Mouse (Mus musculus) hindbrain, embryonic 15.5 days (tissue): Measurements from ENCODE around the gene Olfr1461. TPM values are rescaled to one million over a fixed set of nuclear protein-coding genes. Genes with fewer than 3 reads are reported as not detected.

Experiments
- ATAC-seq: fragments of 200-750 bp; cut with Nextera tagmentation; 2 replicates; pipeline ENCODE4 v1.8.0; 2017; ENCODE audit warnings: low read depth, moderate number of reproducible peaks, moderate TSS enrichment; ENCODE audit not compliant: low FRiP score
- H3K27ac ChIP-seq: fragments of 300-500 bp; sonication (generic); replicated peaks from 2 replicates; pipeline ENCODE4 v1.5.1; 2015; ENCODE audit warnings: mild to moderate bottlenecking, inconsistent platforms
- H3K27me3 ChIP-seq: fragments of 300-500 bp; sonication (generic); 2 replicates; pipeline ENCODE4 v1.6.1; 2015; ENCODE audit warnings: control low read depth, inconsistent platforms
- H3K36me3 ChIP-seq: fragments of 300-500 bp; sonication (generic); 2 replicates; pipeline ENCODE4 v1.6.1; 2015; ENCODE audit warnings: control low read depth, inconsistent platforms
- H3K4me1 ChIP-seq: fragments of 300-500 bp; sonication (generic); replicated peaks from 2 replicates; pipeline ENCODE4 v1.6.1; 2015; ENCODE audit warnings: control low read depth, inconsistent platforms
- H3K4me2 ChIP-seq: fragments of 300-500 bp; sonication (generic); 2 replicates; pipeline ENCODE4 v1.6.1; 2015; ENCODE audit warnings: moderate library complexity, mild to moderate bottlenecking, inconsistent platforms
- H3K4me3 ChIP-seq: fragments of 300-500 bp; sonication (generic); 2 replicates; pipeline ENCODE4 v1.5.1; 2015; ENCODE audit warnings: mild to moderate bottlenecking, inconsistent platforms
- H3K9ac ChIP-seq: fragments of 300-500 bp; sonication (generic); 2 replicates; pipeline ENCODE4 v1.6.1; 2015; ENCODE audit warnings: inconsistent platforms
- H3K9me3 ChIP-seq: fragments of 300-500 bp; sonication (generic); 2 replicates; pipeline ENCODE4 v1.6.1; 2016; ENCODE audit warnings: control low read depth, inconsistent platforms
- WGBS: fragments of 180-500 bp; shearing (Covaris S2); methylation state at CpG from one replicate; pipeline ENCODE4 v1.1.7; 2015; 5-methylcytosine and 5-hydroxymethylcytosine counted together
- polyA plus RNA-seq: library from polyadenylated mRNA; unstranded; fragments of >200 nt; fragmentation: Nextera tagmentation; extraction: Ambion mirVana; gene quantifications from 2 replicates; pipeline ENCODE4 v1.2.1, GENCODE M21; 2015

Gene Olfr1461
- polyA plus RNA-seq, result not detected in 2 replicates

DNA sequence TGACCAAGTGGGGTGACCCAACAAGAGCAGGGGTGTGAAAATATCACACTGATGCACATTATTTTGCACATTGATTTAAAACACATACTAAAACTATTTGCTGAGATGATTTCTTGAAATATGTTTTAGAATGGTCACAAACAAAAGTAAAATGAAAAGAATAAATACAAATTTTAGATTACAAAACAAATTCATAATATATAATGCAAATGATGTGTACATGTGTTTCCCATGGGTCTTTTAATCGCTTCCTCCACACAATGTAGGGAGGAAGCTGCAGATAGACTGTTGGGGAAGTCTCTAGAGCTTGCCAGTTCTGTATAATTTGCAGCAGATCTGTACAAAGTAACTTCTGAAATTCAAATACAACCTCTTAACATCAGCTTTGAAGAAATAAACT is at the start of gene Olfr1461:
Gene Olfr1461 (plus strand): TSS at position 301 of the 400 bp plus-strand sequence.
- 64% methylated on average over 1 of the region's 1 CpGs for WGBS
- H3K4me3 ChIP-seq, result no peak within 1 kb of the TSS
- H3K9ac ChIP-seq, result no peak within 1 kb of the TSS
- ATAC-seq, result no peak
- 0 out of 2 replicates have a peak, but pooled peaks cover 8% of the 10 kb centered on the region for H3K9me3 ChIP-seq
- H3K4me1 ChIP-seq, result no peaks in the 10 kb centered on the region
- no peaks in the 10 kb centered on the region for H3K36me3 ChIP-seq
- H3K27me3 ChIP-seq, result no peaks in the 10 kb centered on the region
- H3K4me2 ChIP-seq, result no peak within 1 kb of the TSS
- no peak within 1 kb of the TSS for H3K27ac ChIP-seq

DNA sequence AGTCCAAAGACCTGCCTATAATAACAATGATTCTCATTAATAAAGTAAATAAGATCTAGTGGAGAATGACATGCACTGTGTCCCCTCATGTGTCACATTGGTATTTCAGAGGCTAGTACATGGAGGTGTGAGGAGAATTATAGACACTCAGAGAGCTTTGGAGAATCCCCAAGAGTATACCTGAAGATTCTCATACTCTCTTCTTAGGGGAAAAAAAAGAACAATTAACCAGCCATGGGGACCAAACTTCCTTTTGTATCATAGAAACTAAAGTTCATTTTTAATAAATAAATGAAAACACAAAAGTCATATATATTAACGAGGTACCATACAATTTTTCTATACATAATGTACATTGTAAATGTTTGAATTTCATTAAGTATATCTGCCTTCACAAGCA is 13.4 kb upstream of the Olfr1461 start, which contains the start of gene Olfr1459:
Gene Olfr1459 (minus strand): TSS at position 101 of the 400 bp plus-strand sequence.
- Histone ChIP-seq H3K27ac (no peak within 1 kb of the TSS), H3K36me3 (no peaks in the 10 kb centered on the region), H3K4me3 (no peak within 1 kb of the TSS), H3K9ac (no peak within 1 kb of the TSS), H3K9me3 (0 out of 2 replicates have a peak, but pooled peaks cover 7% of the 10 kb centered on the region), H3K27me3 (no peaks in the 10 kb centered on the region), H3K4me1 (no peaks in the 10 kb centered on the region), H3K4me2 (no peak within 1 kb of the TSS)
- no peak for ATAC-seq
- 80% methylated on average over 1 of the region's 1 CpGs for WGBS

DNA sequence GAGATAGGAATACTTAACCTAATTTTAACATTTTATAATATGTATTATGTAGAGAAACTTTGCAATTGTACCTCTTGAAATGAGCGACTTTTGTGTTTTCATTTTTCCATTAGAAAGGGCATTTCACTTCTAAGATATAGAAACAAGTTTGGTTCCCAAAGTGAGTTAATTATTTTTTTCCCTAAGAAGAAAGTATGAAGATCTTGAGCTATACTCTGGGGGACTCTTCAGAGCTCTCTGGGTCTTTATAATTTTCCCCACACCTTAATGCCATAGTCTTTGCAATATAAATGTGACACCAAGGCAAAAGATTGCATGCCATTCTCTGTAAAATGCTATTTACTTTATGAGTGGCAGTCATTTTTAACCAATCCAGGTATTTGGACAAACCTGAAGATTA is 22.6 kb downstream of the Olfr1461 start, which contains the start of gene Olfr1462:
Gene Olfr1462 (plus strand): TSS at position 301 of the 400 bp plus-strand sequence.
- Histone ChIP-seq H3K27ac (no peak within 1 kb of the TSS), H3K4me3 (no peak within 1 kb of the TSS), H3K36me3 (no peaks in the 10 kb centered on the region), H3K9ac (no peak within 1 kb of the TSS), H3K4me1 (no peaks in the 10 kb centered on the region), H3K9me3 (0 out of 2 replicates have a peak, but pooled peaks cover 8% of the 10 kb centered on the region), H3K27me3 (no peaks in the 10 kb centered on the region), H3K4me2 (no peak within 1 kb of the TSS)
- WGBS, result 90% methylated on average over 1 of the region's 1 CpGs
- no peak for ATAC-seq

Other genes starting within 250 kb of the Olfr1461 start
- not detected in 2 replicates for gene Olfr1448, start 238.6 kb upstream of the Olfr1461 start, polyA plus RNA-seq
- gene Olfr1449, start 232.2 kb upstream of the Olfr1461 start, polyA plus RNA-seq, result not detected in 2 replicates
- gene Olfr1450, start 212.7 kb upstream of the Olfr1461 start, polyA plus RNA-seq, result not detected in 2 replicates
- gene Olfr1451, start 168.0 kb upstream of the Olfr1461 start, polyA plus RNA-seq, result not detected in 2 replicates
- gene Olfr1453, start 134.7 kb upstream of the Olfr1461 start, polyA plus RNA-seq, result not detected in 2 replicates
- gene Olfr1454, start 102.4 kb upstream of the Olfr1461 start, polyA plus RNA-seq, result not detected in 2 replicates
- gene Olfr1457, start 65.1 kb upstream of the Olfr1461 start, polyA plus RNA-seq, result not detected in 2 replicates
- not detected in 2 replicates for gene Olfr1458, start 56.2 kb upstream of the Olfr1461 start, polyA plus RNA-seq
- not detected in 2 replicates for gene Olfr1459, start 13.5 kb upstream of the Olfr1461 start, polyA plus RNA-seq
- not detected in 2 replicates for gene Olfr1462, start 22.7 kb downstream of the Olfr1461 start, polyA plus RNA-seq
- not detected in 2 replicates for gene Olfr1463, start 68.3 kb downstream of the Olfr1461 start, polyA plus RNA-seq
- gene Olfr1465, start 152.5 kb downstream of the Olfr1461 start, polyA plus RNA-seq, result not detected in 2 replicates
- gene Olfr1466, start 175.9 kb downstream of the Olfr1461 start, polyA plus RNA-seq, result not detected in 2 replicates
- not detected in 2 replicates for gene Olfr1467, start 199.2 kb downstream of the Olfr1461 start, polyA plus RNA-seq
- gene Olfr1469, start 244.8 kb downstream of the Olfr1461 start, polyA plus RNA-seq, result not detected in 2 replicates